Mouse (Mus musculus): ENCODE data around the gene Rnf24. TPM values are rescaled to one million over a fixed set of nuclear protein-coding genes. Genes with fewer than 3 reads are reported as not detected.
A peak's percentile ranks its signal among the peaks of the same experiment; 100 is the strongest.
"Not testable (repeated sequence)": the region's sequence is repeated elsewhere in the genome, so short reads cannot be mapped to it uniquely, and the experiment has no call there.

Rnf24 gene
- total RNA-seq, 2 experiments from 2014 or later, result 0.61 to 1.7 TPM

- ATAC-seq (replicated peaks; ENCODE audit: low FRiP score, low TSS enrichment, poor library complexity, severe bottlenecking), result no peak
Measured at GRCm38 (mm10) chr2:131350301-131350700, 2.4 kb downstream of the Rnf24 start.

- ATAC-seq (replicated peaks; ENCODE audit: low FRiP score, low TSS enrichment, poor library complexity, severe bottlenecking), result no peak
Measured at GRCm38 (mm10) chr2:131345556-131345955, 7.1 kb downstream of the Rnf24 start.

GRCm38 (mm10) chr2:131344449-131344848, 8.2 kb downstream of the Rnf24 start:
- no peak for ATAC-seq (replicated peaks; ENCODE audit: low FRiP score, low TSS enrichment, poor library complexity, severe bottlenecking)

- ATAC-seq (replicated peaks; ENCODE audit: low FRiP score, low TSS enrichment, poor library complexity, severe bottlenecking), result no peak
Measured at GRCm38 (mm10) chr2:131337602-131338001, 15.1 kb downstream of the Rnf24 start.

GRCm38 (mm10) chr2:131330548-131330947, 22.1 kb downstream of the Rnf24 start:
- no peak for ATAC-seq (replicated peaks; ENCODE audit: low FRiP score, low TSS enrichment, poor library complexity, severe bottlenecking)

- no peak for ATAC-seq (replicated peaks; ENCODE audit: low FRiP score, low TSS enrichment, poor library complexity, severe bottlenecking)
Measured at GRCm38 (mm10) chr2:131328981-131329380, 23.7 kb downstream of the Rnf24 start.

- no peak for ATAC-seq (replicated peaks; ENCODE audit: low FRiP score, low TSS enrichment, poor library complexity, severe bottlenecking)
Measured at GRCm38 (mm10) chr2:131326044-131326443, 26.6 kb downstream of the Rnf24 start.

- ATAC-seq (replicated peaks; ENCODE audit: low FRiP score, low TSS enrichment, poor library complexity, severe bottlenecking), result 0 out of 2 replicates have a peak, but pooled peaks have one; percentile 39
Measured at GRCm38 (mm10) chr2:131323675-131324074, 29.0 kb downstream of the Rnf24 start.

- ATAC-seq (replicated peaks; ENCODE audit: low FRiP score, low TSS enrichment, poor library complexity, severe bottlenecking), result peak; percentile 48
Measured at GRCm38 (mm10) chr2:131321192-131321591, 31.5 kb downstream of the Rnf24 start.

- ATAC-seq (replicated peaks; ENCODE audit: low FRiP score, low TSS enrichment, poor library complexity, severe bottlenecking), result no peak
Measured at GRCm38 (mm10) chr2:131319401-131319800, 33.3 kb downstream of the Rnf24 start.

- no peak for ATAC-seq (replicated peaks; ENCODE audit: low FRiP score, low TSS enrichment, poor library complexity, severe bottlenecking)
Measured at GRCm38 (mm10) chr2:131316167-131316566, 36.5 kb downstream of the Rnf24 start.

- no peak for ATAC-seq (replicated peaks; ENCODE audit: low FRiP score, low TSS enrichment, poor library complexity, severe bottlenecking)
Measured at GRCm38 (mm10) chr2:131309296-131309695, 43.4 kb downstream of the Rnf24 start.

- no peak for ATAC-seq (replicated peaks; ENCODE audit: low FRiP score, low TSS enrichment, poor library complexity, severe bottlenecking)
Measured at GRCm38 (mm10) chr2:131307822-131308221, 44.9 kb downstream of the Rnf24 start.

GRCm38 (mm10) chr2:131307391-131307790, 45.3 kb downstream of the Rnf24 start:
- no peak for ATAC-seq (replicated peaks; ENCODE audit: low FRiP score, low TSS enrichment, poor library complexity, severe bottlenecking)

- ATAC-seq (replicated peaks; ENCODE audit: low FRiP score, low TSS enrichment, poor library complexity, severe bottlenecking), result peak; percentile 52; the same call in 1 of the 2 replicates
Measured at GRCm38 (mm10) chr2:131305226-131305625, 47.5 kb downstream of the Rnf24 start.

GRCm38 (mm10) chr2:131304497-131304896, 48.2 kb downstream of the Rnf24 start:
- ATAC-seq (replicated peaks; ENCODE audit: low FRiP score, low TSS enrichment, poor library complexity, severe bottlenecking), result no peak

- no peak for ATAC-seq (replicated peaks; ENCODE audit: low FRiP score, low TSS enrichment, poor library complexity, severe bottlenecking)
Measured at GRCm38 (mm10) chr2:131301635-131302034, 51.1 kb downstream of the Rnf24 start.

- no peak for ATAC-seq (replicated peaks; ENCODE audit: low FRiP score, low TSS enrichment, poor library complexity, severe bottlenecking)
Measured at GRCm38 (mm10) chr2:131300485-131300884, 52.2 kb downstream of the Rnf24 start.

GRCm38 (mm10) chr2:131298674-131299073, 54.0 kb downstream of the Rnf24 start:
- ATAC-seq (replicated peaks; ENCODE audit: low FRiP score, low TSS enrichment, poor library complexity, severe bottlenecking), result not testable (repeated sequence)

- no peak for ATAC-seq (replicated peaks; ENCODE audit: low FRiP score, low TSS enrichment, poor library complexity, severe bottlenecking)
Measured at GRCm38 (mm10) chr2:131296746-131297261, 55.9 kb downstream of the Rnf24 start.

- ATAC-seq (replicated peaks; ENCODE audit: low FRiP score, low TSS enrichment, poor library complexity, severe bottlenecking), result no peak
Measured at GRCm38 (mm10) chr2:131290669-131291068, 62.0 kb downstream of the Rnf24 start.

GRCm38 (mm10) chr2:131286276-131286675, 66.4 kb downstream of the Rnf24 start:
- ATAC-seq (replicated peaks; ENCODE audit: low FRiP score, low TSS enrichment, poor library complexity, severe bottlenecking), result no peak

Measured in megakaryocyte-erythroid progenitor cell, adult 5-6 weeks (primary cell).